Mouse (Mus musculus) cerebral cortex, adult 2 months (tissue): ENCODE data around the gene Arid5b.

Experiments
- WGBS: fragments of 180-500 bp; shearing (Covaris S2); methylation state at CpG from one replicate; pipeline ENCODE4 v1.1.7; 2018; 5-methylcytosine and 5-hydroxymethylcytosine counted together

The Arid5b gene

GRCm38 (mm10) chr10:68278632-68279361 lies at the start of gene Arid5b:
TSS of gene Arid5b (minus strand) at chr10:68278740.
- under 1% methylated on average over 24 of the region's 24 CpGs for WGBS

- WGBS, result 87% methylated on average over 6 of the region's 6 CpGs
These were observed 46.8 kb upstream of the Arid5b start for GRCm38 (mm10) chr10:68325378-68325777.

- 58% methylated on average over 11 of the region's 11 CpGs for WGBS
These were observed 45.5 kb upstream of the Arid5b start for GRCm38 (mm10) chr10:68324061-68324460.

GRCm38 (mm10) chr10:68323167-68323566 lies 44.6 kb upstream of the Arid5b start:
- 95% methylated on average over 3 of the region's 3 CpGs for WGBS

DNA sequence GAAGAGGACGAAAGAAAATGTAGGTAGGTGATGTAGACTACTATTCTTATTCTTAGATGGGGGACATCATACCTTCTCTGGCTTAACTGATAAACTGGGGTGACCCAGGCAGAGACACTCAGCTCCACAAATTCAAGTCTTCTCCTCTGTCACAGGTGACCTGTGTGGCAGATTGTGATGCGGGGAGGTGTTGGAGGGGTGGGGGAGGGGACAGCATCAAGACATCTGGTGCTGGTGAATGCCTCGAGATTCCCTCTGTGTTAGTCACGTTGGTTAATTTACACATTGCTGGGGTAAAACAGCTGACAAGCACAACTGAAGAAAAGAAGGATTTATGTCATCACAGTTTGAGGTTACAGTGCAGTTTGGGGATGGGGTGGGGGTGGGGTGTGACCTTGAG lies 42.4 kb upstream of the Arid5b start:
- WGBS, result 63% methylated on average over 4 of the region's 4 CpGs

- 97% methylated on average over 5 of the region's 5 CpGs for WGBS
These were observed 42.0 kb upstream of the Arid5b start for GRCm38 (mm10) chr10:68320496-68320895.

DNA sequence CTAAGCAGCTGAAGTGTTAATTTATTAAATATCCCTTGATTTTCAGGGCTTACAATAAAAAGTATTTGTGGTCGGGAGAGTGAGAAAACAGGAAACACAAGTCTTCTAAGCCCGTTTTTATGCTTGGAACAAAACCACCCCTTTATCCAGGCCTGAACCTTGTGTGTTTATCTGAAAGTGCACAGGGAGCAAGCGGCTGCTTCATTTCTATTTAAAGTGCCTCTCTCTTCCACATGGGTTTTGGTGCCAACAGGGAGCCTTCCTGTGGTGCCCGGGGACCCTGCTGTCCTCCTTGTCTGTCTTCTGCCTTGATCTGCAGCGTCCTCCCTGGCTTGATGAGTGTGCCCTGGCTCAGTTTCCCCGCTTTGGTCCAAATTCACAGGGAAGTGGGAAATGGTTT lies 40.9 kb upstream of the Arid5b start:
- 45% methylated on average over 6 of the region's 6 CpGs for WGBS

GRCm38 (mm10) chr10:68318438-68318979 lies 40.0 kb upstream of the Arid5b start:
- 53% methylated on average over 6 of the region's 6 CpGs for WGBS

GRCm38 (mm10) chr10:68312734-68313133 lies 34.2 kb upstream of the Arid5b start:
- 70% methylated on average over 8 of the region's 8 CpGs for WGBS

- 87% methylated on average over 7 of the region's 7 CpGs for WGBS
These were observed 22.5 kb upstream of the Arid5b start for GRCm38 (mm10) chr10:68301013-68301412.

- WGBS, result 39% methylated on average over 4 of the region's 4 CpGs
These were observed 10.9 kb upstream of the Arid5b start for GRCm38 (mm10) chr10:68289465-68289864.

DNA sequence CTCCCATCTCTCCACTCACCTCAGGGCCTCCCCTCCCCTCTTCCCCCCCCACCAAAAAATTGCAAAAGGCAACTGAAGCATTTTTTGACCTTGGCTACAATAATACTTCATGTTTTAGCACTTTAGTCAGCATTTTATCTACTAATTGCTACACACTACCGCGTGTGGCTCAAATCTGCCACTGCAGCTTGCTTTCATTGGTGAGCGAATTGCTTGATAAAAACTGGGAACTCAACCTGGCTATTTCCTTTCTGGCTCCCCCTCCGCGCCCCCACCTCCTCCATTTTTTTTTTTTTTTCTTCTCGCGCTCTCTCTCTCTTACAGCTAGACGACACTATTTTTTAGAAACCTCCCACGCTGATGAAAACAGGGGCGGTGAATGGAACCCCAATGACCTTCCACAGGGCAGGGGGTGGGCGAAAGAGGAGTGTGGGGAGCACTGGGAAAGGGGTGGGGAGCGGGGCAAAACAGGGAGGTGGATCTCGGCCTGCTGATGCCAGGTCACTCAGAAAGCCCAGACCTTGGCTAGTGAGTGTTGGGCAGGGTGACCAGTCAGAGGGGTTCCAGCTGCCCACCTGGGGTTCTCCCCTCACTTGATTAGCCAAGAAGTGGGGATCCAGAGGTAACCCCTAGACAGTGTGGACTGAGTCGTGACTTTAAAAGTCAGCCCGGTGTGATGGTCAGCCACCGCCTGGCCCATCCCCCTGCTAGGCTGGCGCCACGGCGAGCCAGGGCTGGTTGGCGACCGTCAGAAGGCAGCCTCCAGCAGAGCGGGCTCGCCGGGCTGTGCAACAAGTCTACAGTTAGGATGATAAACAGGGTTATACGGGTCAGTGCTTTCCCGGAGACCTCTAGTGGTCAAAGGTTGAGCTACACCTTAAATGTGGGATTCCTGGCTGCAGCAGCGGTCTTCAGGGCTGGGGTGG lies 4.2 kb upstream of the Arid5b start:
- 1% methylated on average over 27 of the region's 27 CpGs for WGBS

DNA sequence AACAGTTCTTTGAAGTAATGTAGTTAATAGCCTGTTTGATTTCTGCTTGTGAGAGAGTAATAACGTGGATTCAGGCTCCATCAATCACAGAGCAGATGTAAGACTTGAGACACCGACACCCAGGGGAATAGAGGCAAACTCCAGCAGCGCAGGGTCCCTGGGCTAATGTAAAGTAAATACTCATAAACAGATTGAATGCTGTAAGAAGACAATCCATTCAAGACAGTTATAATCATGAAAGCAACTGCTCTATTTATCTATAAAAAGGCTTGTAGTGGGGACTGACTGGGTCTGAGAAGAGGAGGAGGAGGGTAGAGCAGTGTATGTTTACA lies 3.2 kb upstream of the Arid5b start:
- 78% methylated on average over 3 of the region's 3 CpGs for WGBS

- WGBS, result 71% methylated on average over 6 of the region's 6 CpGs
These were observed 2.7 kb upstream of the Arid5b start for GRCm38 (mm10) chr10:68281076-68281774.

GRCm38 (mm10) chr10:68279516-68280501 lies 1.3 kb upstream of the Arid5b start:
- WGBS, result 1% methylated on average over 41 of the region's 41 CpGs

DNA sequence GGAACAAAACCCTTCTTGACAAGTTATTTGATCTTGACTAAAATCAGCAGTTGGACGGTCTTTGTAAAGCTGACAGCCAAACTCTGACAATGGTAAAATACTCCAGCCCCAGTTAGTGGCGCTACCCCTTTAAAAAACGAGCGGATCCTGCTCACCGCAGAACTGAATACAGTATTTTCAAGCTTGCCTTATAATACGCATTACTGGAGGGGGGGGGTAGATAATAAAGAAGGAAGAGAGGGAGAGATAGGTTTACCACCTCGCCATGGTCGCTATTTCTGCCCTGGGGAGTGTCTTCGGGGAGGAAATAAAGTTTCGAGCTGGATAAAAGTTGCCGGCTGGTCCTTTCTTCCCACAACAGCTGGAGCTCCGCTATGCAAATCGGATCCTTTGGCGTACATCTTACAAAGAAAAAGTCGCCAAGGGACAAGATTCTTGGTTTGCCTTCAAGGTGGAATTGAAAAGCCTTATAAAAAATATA lies 829 bp downstream of the Arid5b start:
- WGBS, result 0% methylated on average over 15 of the region's 15 CpGs

GRCm38 (mm10) chr10:68276976-68277441 lies 1.5 kb downstream of the Arid5b start:
- WGBS, result under 1% methylated on average over 34 of the region's 34 CpGs

GRCm38 (mm10) chr10:68276350-68276975 lies 2.1 kb downstream of the Arid5b start:
- 1% methylated on average over 29 of the region's 29 CpGs for WGBS

GRCm38 (mm10) chr10:68274900-68275760 lies 3.4 kb downstream of the Arid5b start:
- WGBS, result 14% methylated on average over 18 of the region's 18 CpGs
